Mouse (Mus musculus): Measurements from ENCODE around the gene a. TPM values are rescaled to one million over a fixed set of nuclear protein-coding genes. Genes with fewer than 3 reads are reported as not detected.
"Not testable (repeated sequence)": the region's sequence is repeated elsewhere in the genome, so short reads cannot be mapped to it uniquely, and the experiment has no call there.

a gene
- polyA plus RNA-seq, 1 experiment from 2014 or later: not detected

DNA sequence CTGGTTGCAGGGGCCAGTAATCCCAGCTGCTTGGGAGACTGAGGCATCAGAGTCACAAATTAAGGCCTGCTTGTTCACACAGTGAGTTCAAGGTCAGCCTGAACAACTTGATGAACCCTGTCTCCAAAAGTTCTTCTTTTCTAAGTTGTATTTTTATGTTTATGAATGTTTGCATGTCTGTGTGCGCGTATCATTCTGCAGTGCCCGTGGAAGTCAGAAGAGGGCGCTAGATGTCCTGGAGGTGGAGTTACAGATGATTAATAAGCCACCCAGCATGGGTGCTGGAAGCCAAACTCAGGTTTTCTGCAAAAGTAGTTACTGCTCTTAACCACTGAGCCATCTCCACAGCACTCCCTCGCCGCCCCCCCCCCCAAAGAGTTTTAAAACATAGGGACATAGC, 118.6 kb downstream of the a start:
- H3K9ac ChIP-seq: no peak overlapping the region
- no peak for ATAC-seq (ENCODE audit: borderline replicate concordance, extremely low read depth, low FRiP score, low TSS enrichment)
- no peaks in the 10 kb centered on the region for H3K36me3 ChIP-seq
- 75% methylated on average over 6 of the region's 6 CpGs for WGBS
- no peak overlapping the region for H3K4me3 ChIP-seq
- H3K27me3 ChIP-seq: no peaks in the 10 kb centered on the region
- no peak overlapping the region for H3K4me2 ChIP-seq
- H3K4me1 ChIP-seq: no peaks in the 10 kb centered on the region
- H3K9me3 ChIP-seq: no peaks in the 10 kb centered on the region
- no peak overlapping the region for H3K27ac ChIP-seq

DNA sequence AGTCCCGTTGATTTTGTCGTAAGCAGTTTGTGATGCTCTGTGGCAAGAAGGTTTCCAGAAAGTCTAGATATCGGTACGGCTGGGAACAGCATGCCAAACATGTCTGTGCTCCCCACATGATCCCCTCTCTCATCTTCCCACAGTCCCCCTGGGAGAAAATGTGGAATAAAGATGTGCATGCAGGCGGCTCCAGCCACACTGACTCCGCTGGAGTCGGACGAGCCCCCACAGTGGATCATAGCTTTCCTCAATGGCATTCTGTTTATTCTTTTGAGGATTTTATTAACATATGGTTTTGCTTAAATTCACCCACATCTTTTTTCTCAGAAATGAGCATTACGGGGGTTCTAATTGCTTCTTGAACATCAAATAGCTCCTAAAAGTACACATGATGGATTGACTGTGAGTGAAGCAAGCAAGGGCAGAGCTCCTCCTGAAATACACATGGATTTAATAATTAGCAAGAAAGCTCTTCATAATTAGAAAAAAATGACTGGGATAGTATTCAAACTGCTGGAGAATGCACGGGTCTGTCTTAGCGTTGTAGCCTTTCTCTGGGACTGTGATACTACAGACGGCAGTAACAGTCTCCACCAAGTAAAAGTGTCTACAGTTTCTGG, 124.8 kb downstream of the a start:
- Histone ChIP-seq H3K36me3 (no peaks in the 10 kb centered on the region), H3K4me2 (peak overlapping the region; percentile 42), H3K9me3 (no peaks in the 10 kb centered on the region), H3K9ac (no peak overlapping the region), H3K27me3 (no peaks in the 10 kb centered on the region), H3K4me1 (peaks cover 10% of the 10 kb centered on the region; the same call in 1 of the 2 replicates), H3K27ac (no peak overlapping the region), H3K4me3 (no peak overlapping the region)
- WGBS: 37% methylated on average over 12 of the region's 12 CpGs
- ATAC-seq (ENCODE audit: borderline replicate concordance, extremely low read depth, low FRiP score, low TSS enrichment): no peak

DNA sequence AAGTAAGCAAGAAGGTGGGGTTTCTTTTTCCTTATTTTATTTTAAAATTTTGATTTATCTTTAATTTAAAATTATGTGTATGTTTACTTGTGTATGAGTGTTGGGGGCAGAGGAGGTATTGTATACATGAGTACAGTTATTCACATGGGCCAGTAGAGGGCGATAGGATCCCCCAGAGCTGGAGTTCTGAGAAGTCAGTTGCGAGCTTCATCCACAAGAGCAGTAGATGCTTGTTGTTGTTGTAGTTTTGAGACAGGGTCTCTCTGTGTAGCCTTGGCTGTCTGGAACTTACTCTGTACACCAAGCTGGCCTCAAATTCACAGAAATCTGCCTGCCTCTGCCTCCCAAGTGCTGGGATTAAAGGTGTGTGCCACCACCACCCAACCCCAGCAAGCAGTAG, 125.3 kb downstream of the a start:
- no peak for ATAC-seq (ENCODE audit: borderline replicate concordance, extremely low read depth, low FRiP score, low TSS enrichment)
- WGBS: 10% methylated on average over 2 of the region's 2 CpGs
- H3K27ac ChIP-seq: no peak overlapping the region

DNA sequence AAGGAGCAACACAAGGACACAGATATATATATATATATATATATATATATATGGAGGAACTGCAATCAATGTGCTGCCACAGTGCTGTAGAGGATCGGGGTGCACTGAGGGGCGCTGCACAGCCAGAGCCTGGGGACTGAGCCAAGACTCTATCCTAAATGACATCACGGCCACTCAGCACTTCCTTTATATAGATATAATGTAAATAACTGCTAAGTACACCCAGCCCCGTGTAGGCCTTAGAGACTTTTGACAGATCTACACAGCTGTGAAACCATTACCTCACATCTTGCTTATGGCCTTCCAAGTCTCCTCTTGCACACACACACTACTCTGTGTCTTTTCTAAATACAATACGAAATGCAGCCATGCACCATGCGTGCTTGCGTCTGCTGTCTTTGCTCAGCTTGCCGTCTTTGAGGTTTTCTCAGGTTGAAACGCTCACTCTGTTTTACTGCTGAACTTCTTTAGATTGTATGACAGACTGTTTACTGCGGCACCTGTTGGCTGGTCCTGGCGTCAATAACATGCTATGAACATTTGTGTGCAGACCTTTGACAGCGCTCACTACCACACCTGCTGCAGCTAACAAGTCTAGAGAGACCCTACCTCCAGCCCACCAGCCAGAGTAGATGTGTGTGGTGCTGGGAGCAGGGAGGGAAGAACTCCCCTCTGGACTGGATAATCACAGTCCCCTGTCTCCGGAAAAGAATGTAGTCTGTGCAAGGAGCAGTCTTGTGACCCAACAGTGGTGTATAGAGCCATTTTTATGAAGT, 126.9 kb downstream of the a start:
- no peak overlapping the region for H3K4me3 ChIP-seq
- no peak overlapping the region for H3K4me2 ChIP-seq
- WGBS: 36% methylated on average over 13 of the region's 13 CpGs
- no peaks in the 10 kb centered on the region for H3K27me3 ChIP-seq
- H3K9me3 ChIP-seq: no peaks in the 10 kb centered on the region
- ATAC-seq (ENCODE audit: borderline replicate concordance, extremely low read depth, low FRiP score, low TSS enrichment): peak; percentile 91
- peaks cover 10% of the 10 kb centered on the region; the same call in 1 of the 2 replicates for H3K4me1 ChIP-seq
- no peak overlapping the region for H3K27ac ChIP-seq
- no peak overlapping the region for H3K9ac ChIP-seq
- H3K36me3 ChIP-seq: no peaks in the 10 kb centered on the region

More for the DNA sequence above, 125.3 kb downstream of the a start:
- no peak overlapping the region for H3K4me2 ChIP-seq
- H3K9me3 ChIP-seq: no peaks in the 10 kb centered on the region
- H3K9ac ChIP-seq: no peak overlapping the region
- H3K4me3 ChIP-seq: no peak overlapping the region
- H3K27me3 ChIP-seq: no peaks in the 10 kb centered on the region
- peaks cover 10% of the 10 kb centered on the region; the same call in 1 of the 2 replicates for H3K4me1 ChIP-seq
- H3K36me3 ChIP-seq: no peaks in the 10 kb centered on the region

DNA sequence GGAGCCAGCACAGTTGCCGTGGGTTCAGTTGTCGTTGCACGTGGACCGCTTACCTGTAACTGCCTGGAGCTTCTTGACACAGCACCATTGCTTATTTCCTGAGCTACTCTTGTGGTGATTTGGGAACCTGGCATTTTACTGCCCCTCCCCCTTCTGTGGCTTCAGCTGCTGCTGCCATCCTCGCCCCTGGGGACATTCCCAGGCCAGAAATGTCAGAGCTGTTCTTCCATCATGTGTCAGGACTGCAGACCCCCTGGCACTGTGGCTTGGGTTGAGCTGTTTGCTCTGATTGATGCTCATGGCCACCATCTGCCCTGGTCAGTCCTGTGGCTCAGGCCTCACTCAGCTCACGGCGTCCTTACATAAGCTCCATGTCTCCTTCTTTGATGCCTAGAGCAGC, 129.7 kb downstream of the a start:
- H3K4me1 ChIP-seq: peaks cover 8% of the 10 kb centered on the region; the same call in 1 of the 2 replicates
- H3K4me2 ChIP-seq: no peak overlapping the region
- no peaks in the 10 kb centered on the region for H3K9me3 ChIP-seq
- H3K4me3 ChIP-seq: no peak overlapping the region
- no peaks in the 10 kb centered on the region for H3K36me3 ChIP-seq
- ATAC-seq (ENCODE audit: borderline replicate concordance, extremely low read depth, low FRiP score, low TSS enrichment): no peak
- no peak overlapping the region for H3K9ac ChIP-seq
- WGBS: 80% methylated on average over 7 of the region's 7 CpGs
- no peaks in the 10 kb centered on the region for H3K27me3 ChIP-seq
- no peak overlapping the region for H3K27ac ChIP-seq

DNA sequence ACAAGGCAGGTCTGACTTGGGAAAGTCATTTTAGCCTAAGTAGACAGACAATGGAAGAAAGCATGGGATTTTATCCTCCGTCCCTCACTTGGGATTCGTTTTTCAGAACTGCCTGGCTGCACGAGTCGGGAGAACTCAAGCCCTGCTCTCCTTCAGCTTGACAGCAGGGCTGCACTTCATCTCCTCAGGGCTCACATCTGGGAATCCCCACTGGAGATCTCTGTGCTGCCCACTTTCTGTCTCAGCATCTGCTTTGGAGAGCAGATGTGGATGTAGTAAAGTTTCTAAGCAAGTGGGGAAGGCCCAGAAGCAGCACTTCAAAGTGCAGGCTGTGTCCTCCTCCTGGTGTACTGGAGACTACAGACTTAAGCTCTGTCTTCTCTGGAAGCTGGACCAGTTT, 130.9 kb downstream of the a start:
- H3K27ac ChIP-seq; H3K4me2 ChIP-seq; H3K9ac ChIP-seq; H3K4me3 ChIP-seq; H3K4me1 ChIP-seq; H3K27me3 ChIP-seq; H3K36me3 ChIP-seq; ATAC-seq (ENCODE audit: borderline replicate concordance, extremely low read depth, low FRiP score, low TSS enrichment); H3K9me3 ChIP-seq: not testable (repeated sequence)
- WGBS: no CpG with 5 or more reads among the region's 4 CpGs

DNA sequence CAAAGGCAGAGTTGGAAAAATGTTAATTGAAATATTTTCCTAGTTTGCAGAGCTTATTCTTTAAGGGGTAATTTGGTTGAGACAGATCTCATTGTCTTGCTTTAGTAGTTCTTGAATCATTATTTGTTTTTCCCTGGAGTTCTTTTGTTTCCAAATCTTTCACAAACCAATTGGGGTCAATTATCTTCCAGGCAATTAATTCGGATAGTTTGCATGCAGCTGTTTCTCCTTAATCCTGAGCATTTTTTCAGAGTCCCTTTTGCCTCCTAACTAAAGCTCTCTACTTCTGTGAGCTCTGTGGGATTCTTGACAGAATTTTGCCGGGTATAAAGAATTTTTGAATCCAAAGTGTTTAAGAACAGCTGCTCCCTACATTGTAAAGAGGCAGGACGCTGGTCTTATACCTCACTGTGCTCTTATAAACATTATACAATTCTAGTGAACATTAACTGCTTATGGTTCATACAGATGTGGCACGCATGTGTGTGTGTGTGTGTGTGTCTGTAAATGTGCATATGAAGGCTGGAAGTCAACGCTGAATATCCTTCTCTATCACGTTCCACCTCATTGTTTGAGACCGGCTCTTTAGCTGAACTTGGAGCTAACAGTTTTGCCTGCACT, 134.3 kb downstream of the a start:
- H3K27me3 ChIP-seq: no peaks in the 10 kb centered on the region

DNA sequence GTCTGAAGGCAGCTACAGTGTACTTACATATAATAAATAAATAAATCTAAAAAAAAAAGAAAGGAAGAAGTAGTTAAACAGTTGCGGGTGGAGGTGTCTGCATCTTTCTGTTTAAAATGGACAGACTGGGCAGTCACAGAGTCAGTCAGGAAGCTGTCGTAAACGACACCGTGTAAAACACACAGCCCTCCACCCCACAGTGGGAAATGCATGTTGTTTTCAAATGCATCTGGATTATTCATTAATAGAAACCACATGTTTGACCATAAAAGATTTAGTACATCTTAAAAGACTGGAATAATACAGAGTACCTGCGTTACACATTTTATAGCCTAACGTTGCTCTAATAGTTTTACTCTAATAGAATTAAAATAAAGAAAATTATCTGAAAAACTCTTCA, 135.6 kb downstream of the a start:
- H3K9ac ChIP-seq: no peak overlapping the region
- ATAC-seq (ENCODE audit: borderline replicate concordance, extremely low read depth, low FRiP score, low TSS enrichment): no peak
- no peak overlapping the region for H3K27ac ChIP-seq
- H3K36me3 ChIP-seq: no peaks in the 10 kb centered on the region
- H3K27me3 ChIP-seq: no peaks in the 10 kb centered on the region
- 82% methylated on average over 6 of the region's 6 CpGs for WGBS
- no peaks in the 10 kb centered on the region for H3K9me3 ChIP-seq
- no peak overlapping the region for H3K4me3 ChIP-seq
- no peaks in the 10 kb centered on the region for H3K4me1 ChIP-seq
- H3K4me2 ChIP-seq: no peak overlapping the region

More for the DNA sequence above, 134.3 kb downstream of the a start:
- WGBS: 43% methylated on average over 7 of the region's 7 CpGs
- Histone ChIP-seq H3K4me2 (no peak overlapping the region), H3K9me3 (no peaks in the 10 kb centered on the region), H3K27ac (no peak overlapping the region), H3K36me3 (no peaks in the 10 kb centered on the region), H3K4me1 (no peaks in the 10 kb centered on the region), H3K4me3 (no peak overlapping the region), H3K9ac (no peak overlapping the region)
- no peak for ATAC-seq (ENCODE audit: borderline replicate concordance, extremely low read depth, low FRiP score, low TSS enrichment)

DNA sequence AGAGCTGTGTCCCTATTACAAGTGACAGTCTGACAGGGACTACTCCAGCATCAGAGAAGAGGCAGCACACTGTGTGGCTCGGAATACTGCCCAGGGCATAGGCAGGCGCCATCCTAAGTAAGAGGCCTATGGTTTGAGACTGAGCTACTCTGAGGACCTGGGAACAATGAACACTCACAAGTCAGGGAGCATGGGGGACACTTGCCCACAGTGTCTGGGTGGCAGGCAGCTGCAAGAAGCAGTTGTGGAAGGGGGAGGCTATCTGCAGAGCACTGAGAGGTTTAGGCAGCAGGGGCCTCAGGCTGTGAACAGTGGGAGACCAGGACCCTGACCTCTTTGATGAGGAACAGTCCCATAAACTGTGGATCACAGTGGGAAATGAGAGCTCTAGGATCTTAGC, 137.1 kb downstream of the a start:
- no peak overlapping the region for H3K4me3 ChIP-seq
- no peaks in the 10 kb centered on the region for H3K4me1 ChIP-seq
- no peak overlapping the region for H3K27ac ChIP-seq
- H3K4me2 ChIP-seq: no peak overlapping the region
- WGBS: 74% methylated on average over 2 of the region's 2 CpGs
- ATAC-seq (ENCODE audit: borderline replicate concordance, extremely low read depth, low FRiP score, low TSS enrichment): no peak
- H3K9ac ChIP-seq: no peak overlapping the region
- H3K27me3 ChIP-seq: no peaks in the 10 kb centered on the region
- no peaks in the 10 kb centered on the region for H3K9me3 ChIP-seq
- H3K36me3 ChIP-seq: no peaks in the 10 kb centered on the region

DNA sequence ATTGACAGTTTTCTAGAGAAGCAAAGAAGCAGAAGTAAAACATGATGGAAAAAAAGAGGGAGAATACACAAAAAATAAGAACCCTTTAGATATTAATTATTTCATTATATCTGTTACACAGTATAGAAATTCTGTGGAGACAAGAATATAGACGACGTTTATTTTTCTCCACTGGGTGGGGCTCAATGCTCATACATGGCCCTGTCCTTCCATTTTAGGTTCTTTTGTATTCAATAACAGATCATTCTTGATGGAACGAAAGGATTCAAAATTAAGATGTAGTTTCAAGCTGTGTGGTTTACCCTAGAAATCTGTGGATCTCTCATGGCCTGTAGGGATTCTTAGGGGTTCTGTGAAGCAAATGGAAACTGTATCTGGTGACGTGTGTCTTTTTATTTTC, 142.7 kb downstream of the a start:
- Histone ChIP-seq H3K27me3 (no peaks in the 10 kb centered on the region), H3K9ac (no peak overlapping the region)

DNA sequence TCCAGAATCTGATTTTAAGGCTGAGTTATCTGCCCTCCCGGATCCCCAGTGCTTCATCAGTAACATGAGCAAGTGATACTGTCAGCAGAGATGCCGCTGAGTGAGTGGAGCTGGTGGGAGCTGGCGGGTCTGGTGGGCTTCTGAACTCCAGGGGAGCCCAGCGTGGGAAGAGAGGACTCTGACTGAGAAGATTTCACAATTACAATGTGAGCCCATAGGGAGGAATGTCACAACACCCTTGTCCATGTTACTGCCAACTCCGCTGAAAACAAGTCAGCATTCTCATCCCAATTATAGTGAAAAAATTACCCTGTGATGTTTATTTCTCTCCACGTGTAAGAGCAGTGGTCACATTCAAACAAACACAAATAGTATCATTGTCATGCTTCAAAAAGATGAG, 144.9 kb downstream of the a start:
- Histone ChIP-seq H3K27me3 (no peaks in the 10 kb centered on the region), H3K9ac (no peak overlapping the region), H3K4me2 (no peak overlapping the region), H3K4me3 (no peak overlapping the region), H3K4me1 (no peaks in the 10 kb centered on the region), H3K9me3 (no peaks in the 10 kb centered on the region), H3K27ac (no peak overlapping the region), H3K36me3 (no peaks in the 10 kb centered on the region)
- 46% methylated on average over 6 of the region's 6 CpGs for WGBS
- no peak for ATAC-seq (ENCODE audit: borderline replicate concordance, extremely low read depth, low FRiP score, low TSS enrichment)

More for the DNA sequence above, 142.7 kb downstream of the a start:
- 60% methylated on average over 4 of the region's 4 CpGs for WGBS
- Histone ChIP-seq H3K9me3 (no peaks in the 10 kb centered on the region), H3K4me3 (no peak overlapping the region), H3K4me2 (no peak overlapping the region), H3K36me3 (no peaks in the 10 kb centered on the region), H3K27ac (no peak overlapping the region), H3K4me1 (no peaks in the 10 kb centered on the region)
- ATAC-seq (ENCODE audit: borderline replicate concordance, extremely low read depth, low FRiP score, low TSS enrichment): no peak

DNA sequence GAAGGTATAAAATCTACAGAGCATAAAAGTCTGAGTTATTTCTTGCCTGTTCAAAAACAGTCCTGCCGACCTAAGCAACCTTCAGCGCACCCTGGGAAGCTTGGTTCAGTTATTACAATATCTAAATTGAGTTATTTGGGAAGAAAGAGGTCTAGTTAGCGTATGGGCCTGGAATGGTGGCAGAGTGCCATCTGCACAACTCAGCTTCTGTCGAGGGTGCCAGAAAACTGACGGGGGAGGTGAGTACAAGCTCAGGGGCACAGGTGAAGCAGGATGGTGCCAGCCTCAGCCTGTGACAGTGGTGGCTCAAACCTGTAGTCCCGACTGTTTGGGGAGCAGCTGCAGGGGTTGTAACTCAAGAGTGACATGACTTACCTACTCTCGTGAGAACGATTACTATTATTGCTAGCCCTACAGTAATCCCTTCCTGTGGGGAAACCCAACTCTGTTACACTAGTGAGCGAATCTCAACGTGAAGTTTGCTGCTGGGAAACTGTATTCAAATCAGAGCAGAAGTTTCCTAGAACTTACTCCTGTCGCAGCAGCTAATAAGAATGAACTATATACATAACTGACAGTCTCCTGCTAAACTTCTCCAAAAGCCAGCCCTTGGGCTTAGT, 145.4 kb downstream of the a start:
- H3K9ac ChIP-seq: no peak overlapping the region
- H3K4me3 ChIP-seq: no peak overlapping the region
- H3K36me3 ChIP-seq: no peaks in the 10 kb centered on the region
- H3K4me2 ChIP-seq: no peak overlapping the region
- H3K27me3 ChIP-seq: no peaks in the 10 kb centered on the region
- no peak overlapping the region for H3K27ac ChIP-seq
- H3K4me1 ChIP-seq: no peaks in the 10 kb centered on the region
- H3K9me3 ChIP-seq: no peaks in the 10 kb centered on the region
- no peak for ATAC-seq (ENCODE audit: borderline replicate concordance, extremely low read depth, low FRiP score, low TSS enrichment)
- WGBS: 67% methylated on average over 11 of the region's 11 CpGs
